Mouse (Mus musculus) cerebellum, adult 9-11 months (tissue): Measurements from ENCODE around the gene Fam90a1a.
"Not testable (repeated sequence)": the region's sequence is repeated elsewhere in the genome, so short reads cannot be mapped to it uniquely, and the experiment has no call there.

Experiments
- DNase-seq: peaks from one replicate; pipeline ENCODE4 v3.0.0; 2022

Fam90a1a gene

GRCm38 (mm10) chr8:21958414-21958813, at the start of gene Fam90a1a:
Gene Fam90a1a (plus strand): TSS chr8:21958714.
- DNase-seq: no peak

GRCm38 (mm10) chr8:21911931-21912330, 46.6 kb upstream of the Fam90a1a start:
- no peak for DNase-seq

- no peak for DNase-seq
Measured at GRCm38 (mm10) chr8:21912554-21912953, 46.0 kb upstream of the Fam90a1a start.

- no peak for DNase-seq
Measured at GRCm38 (mm10) chr8:21915625-21916024, 42.9 kb upstream of the Fam90a1a start.

- not testable (repeated sequence) for DNase-seq
Measured at GRCm38 (mm10) chr8:21930754-21931153, 27.8 kb upstream of the Fam90a1a start.

- no peak for DNase-seq
Measured at GRCm38 (mm10) chr8:21932610-21933009, 25.9 kb upstream of the Fam90a1a start, which contains the start of gene Defb15. Gene Defb15 (minus strand): TSS chr8:21932710.

GRCm38 (mm10) chr8:21938052-21938451, 20.5 kb upstream of the Fam90a1a start, which contains the start of gene Defb35:
Gene Defb35 (plus strand): TSS chr8:21938352.
- DNase-seq: not testable (repeated sequence)

- DNase-seq: no peak
Measured at GRCm38 (mm10) chr8:21946462-21946861, 12.1 kb upstream of the Fam90a1a start, which contains the start of gene Defb13. Gene Defb13 (plus strand): TSS chr8:21946762.

GRCm38 (mm10) chr8:21947311-21948017, 11.1 kb upstream of the Fam90a1a start:
- DNase-seq: no peak

- DNase-seq: no peak
Measured at GRCm38 (mm10) chr8:21955321-21955720, 3.2 kb upstream of the Fam90a1a start.

GRCm38 (mm10) chr8:21956336-21956735, 2.2 kb upstream of the Fam90a1a start:
- DNase-seq: no peak

- no peak for DNase-seq
Measured at GRCm38 (mm10) chr8:21966646-21967045, 8.1 kb downstream of the Fam90a1a start.

- no peak for DNase-seq
Measured at GRCm38 (mm10) chr8:21969475-21969874, 11.0 kb downstream of the Fam90a1a start, which contains the start of gene Ccdc70. Gene Ccdc70 (plus strand): TSS chr8:21969775.

GRCm38 (mm10) chr8:21978193-21978592, 19.7 kb downstream of the Fam90a1a start:
- DNase-seq: peak; percentile 33

- peak; percentile 28 for DNase-seq
Measured at GRCm38 (mm10) chr8:21981664-21982337, 23.3 kb downstream of the Fam90a1a start.

GRCm38 (mm10) chr8:21992184-21992583, 33.7 kb downstream of the Fam90a1a start:
- DNase-seq: peak; percentile 45

- no peak for DNase-seq
Measured at GRCm38 (mm10) chr8:21995181-21995580, 36.7 kb downstream of the Fam90a1a start.

- no peak for DNase-seq
Measured at GRCm38 (mm10) chr8:22004750-22005522, 46.4 kb downstream of the Fam90a1a start.

GRCm38 (mm10) chr8:22006423-22006822, 47.9 kb downstream of the Fam90a1a start:
- no peak for DNase-seq

GRCm38 (mm10) chr8:22009403-22009802, 50.9 kb downstream of the Fam90a1a start:
- peak; percentile 33 for DNase-seq

- DNase-seq: no peak
Measured at GRCm38 (mm10) chr8:22013034-22013707, 54.7 kb downstream of the Fam90a1a start.
